Mouse (Mus musculus): ENCODE data around the gene Abca12.

- TF ChIP-seq CTCF (IDR thresholded peaks at IDR 0.05; ENCODE audit: low read depth) = no peak
- no peak for TF ChIP-seq EP300 (optimal IDR thresholded peaks at IDR 0.05)
These were observed 76.0 kb downstream of the Abca12 start for GRCm38 (mm10) chr1:71338548-71339340.
